Mouse (Mus musculus) intestine, embryonic 16.5 days (tissue): ENCODE results near the gene Spen. TPM values are rescaled to one million over a fixed set of nuclear protein-coding genes. Genes with fewer than 3 reads are reported as not detected.

Experiments
- ATAC-seq: fragments of 200-750 bp; cut with Nextera tagmentation; 2 replicates; pipeline ENCODE4 v1.8.0; 2017; ENCODE audit warnings: moderate TSS enrichment, moderate library complexity
- H3K27ac ChIP-seq: fragments of 300-500 bp; sonication (generic); 2 replicates; pipeline ENCODE4 v1.5.1; 2014; ENCODE audit warnings: mild to moderate bottlenecking, low read length
- H3K27me3 ChIP-seq: fragments of 300-500 bp; sonication (generic); replicated peaks from 2 replicates; pipeline ENCODE4 v1.6.1; 2014; ENCODE audit warnings: low read length, control low read depth, mixed read lengths; ENCODE audit not compliant: control insufficient read depth, insufficient read depth
- H3K36me3 ChIP-seq: fragments of 300-500 bp; sonication (generic); 2 replicates; pipeline ENCODE4 v1.6.1; 2014; ENCODE audit warnings: low read length, control low read depth; ENCODE audit not compliant: control insufficient read depth, insufficient read depth
- H3K4me1 ChIP-seq: fragments of 300-500 bp; sonication (generic); 2 replicates; pipeline ENCODE4 v1.6.1; 2014; ENCODE audit warnings: low read length, control low read depth, mixed read lengths; ENCODE audit not compliant: control insufficient read depth, insufficient read depth
- H3K4me2 ChIP-seq: fragments of 300-500 bp; sonication (generic); 2 replicates; pipeline ENCODE4 v1.6.1; 2014; ENCODE audit warnings: low read depth, low read length, control low read depth
- H3K4me3 ChIP-seq: fragments of 300-500 bp; sonication (generic); 2 replicates; pipeline ENCODE4 v1.5.1; 2014; ENCODE audit warnings: mild to moderate bottlenecking, low read length
- H3K9ac ChIP-seq: fragments of 300-500 bp; sonication (generic); 2 replicates; pipeline ENCODE4 v1.6.1; 2014; ENCODE audit warnings: low read depth, low read length
- H3K9me3 ChIP-seq: fragments of 300-500 bp; sonication (generic); 2 replicates; pipeline ENCODE4 v1.6.1; 2016; ENCODE audit warnings: low read length, control low read depth; ENCODE audit not compliant: control insufficient read depth
- WGBS: fragments of 180-500 bp; shearing (Covaris S2); extraction: QIAGEN DNeasy Blood & Tissue Kit; methylation state at CpG from one replicate; pipeline ENCODE4 v1.1.7; 2014; 5-methylcytosine and 5-hydroxymethylcytosine counted together
- polyA plus RNA-seq: library from polyadenylated mRNA; unstranded; fragments of >200 nt; fragmentation: Nextera tagmentation; extraction: Ambion mirVana; gene quantifications from 2 replicates; pipeline ENCODE4 v1.2.1, GENCODE M21; 2015

The Spen gene
- 6.2 and 6.3 TPM in 2 replicates for polyA plus RNA-seq

GRCm38 (mm10) chr4:141538408-141539212 is at the start of gene Spen:
Gene Spen (minus strand): TSS chr4:141538597.
- under 1% methylated on average over 66 of the region's 88 CpGs for WGBS

DNA sequence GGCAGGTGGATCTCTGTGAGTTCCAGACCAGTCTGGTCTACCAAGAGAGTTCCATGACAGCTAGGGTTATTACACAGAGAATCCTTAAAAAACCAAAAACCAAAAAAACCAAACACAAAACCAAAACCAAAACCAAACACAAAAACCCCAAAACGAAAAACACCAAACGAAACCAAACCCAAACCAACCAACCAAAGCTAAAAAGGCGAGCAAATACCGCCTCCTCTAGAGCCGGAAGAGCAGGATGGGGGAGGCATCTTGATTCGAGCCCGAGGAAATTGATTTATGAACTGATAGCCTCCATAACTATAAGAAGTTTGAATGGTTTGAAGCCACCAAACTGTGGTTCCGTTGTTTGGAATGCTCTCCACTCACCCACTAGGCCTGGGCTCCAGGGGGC is 45.5 kb upstream of the Spen start:
- 91% methylated on average over 8 of the region's 8 CpGs for WGBS
- Histone ChIP-seq H3K27me3 (no peaks in the 10 kb centered on the region), H3K4me2 (no peak overlapping the region), H3K36me3 (peaks cover 24% of the 10 kb centered on the region), H3K9me3 (no peaks in the 10 kb centered on the region), H3K27ac (no peak overlapping the region), H3K4me1 (0 out of 2 replicates have a peak, but pooled peaks cover 2% of the 10 kb centered on the region), H3K9ac (no peak overlapping the region), H3K4me3 (no peak overlapping the region)
- no peak for ATAC-seq

More at GRCm38 (mm10) chr4:141538408-141539212, at the start of gene Spen:
- no peaks in the 10 kb centered on the region for H3K27me3 ChIP-seq
- H3K27ac ChIP-seq, result peak within 1 kb of the TSS; percentile 99
- peaks cover 15% of the 10 kb centered on the region for H3K4me1 ChIP-seq
- H3K4me3 ChIP-seq, result peak within 1 kb of the TSS; percentile 92
- H3K36me3 ChIP-seq, result no peaks in the 10 kb centered on the region
- H3K4me2 ChIP-seq, result peak within 1 kb of the TSS; percentile 96
- peak; percentile 88 for ATAC-seq
- H3K9me3 ChIP-seq, result no peaks in the 10 kb centered on the region
- peak within 1 kb of the TSS; percentile 93 for H3K9ac ChIP-seq

DNA sequence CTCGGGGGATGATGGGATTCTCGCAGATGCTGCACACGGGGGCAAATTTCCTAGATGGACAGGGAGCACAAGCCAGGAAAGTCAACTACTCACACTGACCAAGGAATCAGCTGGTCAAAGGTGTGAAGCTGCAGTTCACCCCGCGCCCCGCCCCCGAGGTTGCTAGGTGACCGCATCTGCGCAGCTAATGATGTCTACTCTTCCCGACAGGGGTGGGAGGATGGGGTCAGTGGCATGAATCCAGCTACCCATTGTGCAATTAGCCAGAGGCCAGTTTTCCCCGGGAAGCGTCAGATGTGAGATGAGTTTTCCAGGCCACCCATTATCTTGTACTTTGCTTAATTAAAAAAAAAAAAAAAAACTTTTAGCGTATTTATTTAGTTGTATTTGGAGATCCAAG is 42.7 kb upstream of the Spen start:
- Histone ChIP-seq H3K9ac (no peak overlapping the region), H3K27me3 (no peaks in the 10 kb centered on the region), H3K9me3 (no peaks in the 10 kb centered on the region; the same call in 1 of the 2 replicates), H3K36me3 (peaks cover 30% of the 10 kb centered on the region), H3K4me3 (no peak overlapping the region), H3K4me2 (no peak overlapping the region), H3K27ac (no peak overlapping the region), H3K4me1 (0 out of 2 replicates have a peak, but pooled peaks cover 3% of the 10 kb centered on the region)
- no peak for ATAC-seq
- WGBS, result 90% methylated on average over 13 of the region's 13 CpGs

DNA sequence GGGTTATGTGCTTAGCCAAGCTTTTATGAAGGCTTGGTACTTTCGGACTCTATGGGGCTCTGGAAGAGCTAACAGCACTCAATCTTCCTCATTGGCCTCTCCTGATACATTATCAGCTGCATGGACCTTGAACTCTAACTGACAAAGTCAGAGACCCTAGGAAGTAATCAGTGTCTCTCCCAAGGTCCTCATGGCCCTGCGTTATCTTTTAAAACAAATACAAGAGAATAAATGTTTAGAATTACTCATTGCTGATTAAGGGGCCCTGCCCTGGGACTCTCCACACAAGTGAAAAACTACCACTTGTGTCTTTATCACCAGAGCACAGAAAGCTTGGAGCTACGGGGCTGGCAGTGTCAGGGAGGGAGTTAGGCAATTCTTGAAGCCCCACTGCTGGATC is 40.4 kb upstream of the Spen start:
- no peaks in the 10 kb centered on the region for H3K27me3 ChIP-seq
- peaks cover 14% of the 10 kb centered on the region for H3K4me1 ChIP-seq
- H3K27ac ChIP-seq, result peak overlapping the region; percentile 65
- peak; percentile 93 for ATAC-seq
- WGBS, result 40% methylated on average over 3 of the region's 3 CpGs
- no peaks in the 10 kb centered on the region; the same call in 1 of the 2 replicates for H3K9me3 ChIP-seq
- no peak overlapping the region for H3K4me2 ChIP-seq
- no peak overlapping the region for H3K9ac ChIP-seq
- no peak overlapping the region for H3K4me3 ChIP-seq
- peaks cover 26% of the 10 kb centered on the region for H3K36me3 ChIP-seq

- Histone ChIP-seq H3K4me1 (peaks cover 33% of the 10 kb centered on the region), H3K9ac (no peak overlapping the region), H3K27ac (no peak overlapping the region), H3K9me3 (no peaks in the 10 kb centered on the region; the same call in 1 of the 2 replicates), H3K4me3 (no peak overlapping the region), H3K36me3 (peaks cover 16% of the 10 kb centered on the region), H3K4me2 (no peak overlapping the region), H3K27me3 (no peaks in the 10 kb centered on the region)
- no peak for ATAC-seq
- 96% methylated on average over 7 of the region's 7 CpGs for WGBS
Measured at GRCm38 (mm10) chr4:141576877-141577276, 38.5 kb upstream of the Spen start.

DNA sequence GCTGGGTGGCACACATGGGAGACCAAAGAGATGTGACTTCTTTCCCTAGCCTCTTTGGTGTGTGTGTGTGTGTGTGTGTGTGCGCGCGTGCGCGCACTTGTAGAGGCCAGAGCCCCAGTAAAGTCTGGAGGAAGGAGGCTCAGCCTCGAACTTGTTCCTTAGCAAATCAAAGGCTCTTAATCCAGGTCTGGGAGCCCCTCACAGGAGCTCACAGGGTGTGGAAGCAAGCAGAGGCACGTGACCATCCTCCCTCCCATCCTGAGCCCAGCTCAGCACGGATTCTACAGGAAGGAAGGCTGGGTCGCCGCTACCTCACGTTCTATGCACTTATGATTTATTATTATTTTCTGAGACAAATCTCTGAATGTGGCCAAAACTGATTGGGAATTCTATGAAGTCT is 38.0 kb upstream of the Spen start:
- no peaks in the 10 kb centered on the region for H3K27me3 ChIP-seq
- H3K4me3 ChIP-seq, result no peak overlapping the region
- H3K9ac ChIP-seq, result peak overlapping the region; percentile 13; the same call in 1 of the 2 replicates
- WGBS, result 76% methylated on average over 11 of the region's 11 CpGs
- H3K36me3 ChIP-seq, result peaks cover 16% of the 10 kb centered on the region
- ATAC-seq, result no peak
- H3K4me2 ChIP-seq, result no peak overlapping the region
- peaks cover 34% of the 10 kb centered on the region for H3K4me1 ChIP-seq
- H3K9me3 ChIP-seq, result no peaks in the 10 kb centered on the region; the same call in 1 of the 2 replicates
- H3K27ac ChIP-seq, result no peak overlapping the region

- H3K9me3 ChIP-seq, result no peaks in the 10 kb centered on the region; the same call in 1 of the 2 replicates
- WGBS, result 36% methylated on average over 27 of the region's 27 CpGs
Measured at GRCm38 (mm10) chr4:141574789-141575702, 36.6 kb upstream of the Spen start.

GRCm38 (mm10) chr4:141573359-141573966 is 35.1 kb upstream of the Spen start:
- Histone ChIP-seq H3K4me3 (no peak overlapping the region), H3K9me3 (no peaks in the 10 kb centered on the region; the same call in 1 of the 2 replicates), H3K27me3 (no peaks in the 10 kb centered on the region), H3K4me2 (0 out of 2 replicates have a peak overlapping the region, but pooled peaks have one; percentile 28), H3K4me1 (peaks cover 39% of the 10 kb centered on the region), H3K9ac (peak overlapping the region; percentile 21), H3K36me3 (peaks cover 12% of the 10 kb centered on the region), H3K27ac (peak overlapping the region; percentile 85)
- peak; percentile 68 for ATAC-seq
- 36% methylated on average over 6 of the region's 6 CpGs for WGBS

More at GRCm38 (mm10) chr4:141574789-141575702, 36.6 kb upstream of the Spen start:
- Histone ChIP-seq H3K9ac (0 out of 2 replicates have a peak overlapping the region, but pooled peaks have one; percentile 14), H3K36me3 (peaks cover 12% of the 10 kb centered on the region), H3K4me1 (peaks cover 39% of the 10 kb centered on the region), H3K27ac (peak overlapping the region; percentile 58; the same call in 1 of the 2 replicates), H3K4me2 (peak overlapping the region; percentile 49), H3K4me3 (peak overlapping the region; percentile 21; the same call in 1 of the 2 replicates), H3K27me3 (no peaks in the 10 kb centered on the region)
- peak; percentile 40 for ATAC-seq
